Mouse (Mus musculus) MEL (cell line): ENCODE results near the gene Gm9913. TPM values are rescaled to one million over a fixed set of nuclear protein-coding genes. Genes with fewer than 3 reads are reported as not detected.

Experiments used
- DNase-seq: peaks from one replicate; pipeline ENCODE4 v3.0.0; 2011; ENCODE audit warnings: low read depth, low spot score
- H3K27ac ChIP-seq: 2 replicates; pipeline ENCODE4 v1.5.1; 2012; ENCODE audit warnings: low read depth, mild to moderate bottlenecking, control low read depth, low read length, moderate library complexity; ENCODE audit not compliant: control insufficient read depth
- H3K27me3 ChIP-seq, 2 experiments: fragments of 150-350 bp in 1 of 2; sonication (generic) in 1 of 2; 2 replicates each; pipeline ENCODE4 v1.6.1; 2012; ENCODE audit warnings: low read length in 2 of 2, mild to moderate bottlenecking in 2 of 2, improper control_type of control experiment in 1 of 2, moderate library complexity in 1 of 2; ENCODE audit not compliant: insufficient read depth in 2 of 2, control insufficient read depth in 1 of 2
- H3K36me3 ChIP-seq, 2 experiments: 2 replicates each; pipeline ENCODE4 v1.6.1; 2012 to 2014; ENCODE audit warnings: low read length in 2 of 2, improper control_type of control experiment in 1 of 2, inconsistent platforms in 1 of 2, mild to moderate bottlenecking in 1 of 2; ENCODE audit not compliant: insufficient read depth in 2 of 2, control insufficient read depth in 1 of 2
- H3K4me1 ChIP-seq, 2 experiments: fragments of 150-350 bp in 1 of 2; sonication (generic) in 1 of 2; 2 replicates each; pipeline ENCODE4 v1.6.1; 2012; ENCODE audit warnings: low read length in 2 of 2, improper control_type of control experiment in 1 of 2, mild to moderate bottlenecking in 1 of 2; ENCODE audit not compliant: insufficient read depth in 2 of 2, control insufficient read depth in 1 of 2
- H3K4me3 ChIP-seq, 2 experiments: fragments of 150-350 bp in 1 of 2; sonication (generic) in 1 of 2; 2 replicates each; pipeline ENCODE4 v1.5.1; 2012; ENCODE audit warnings: low read depth in 2 of 2, low read length in 2 of 2, mild to moderate bottlenecking in 2 of 2, moderate library complexity in 2 of 2, control low read depth in 1 of 2, improper control_type of control experiment in 1 of 2; ENCODE audit not compliant: control insufficient read depth in 1 of 2, insufficient read depth in 1 of 2
- H3K79me2 ChIP-seq: 2 replicates; pipeline ENCODE4 v1.6.1; 2012; ENCODE audit warnings: mild to moderate bottlenecking, low read length, moderate library complexity; ENCODE audit not compliant: control insufficient read depth, poor library complexity, insufficient read depth
- H3K9ac ChIP-seq: 2 replicates; pipeline ENCODE4 v1.6.1; 2012; ENCODE audit warnings: low read depth, mild to moderate bottlenecking, control low read depth, low read length, moderate library complexity; ENCODE audit not compliant: control insufficient read depth, poor library complexity, severe bottlenecking
- H3K9me3 ChIP-seq: fragments of 150-350 bp; sonication (generic); replicated peaks from 2 replicates; pipeline ENCODE4 v1.6.1; 2012; ENCODE audit warnings: mild to moderate bottlenecking, low read length, improper control_type of control experiment, moderate library complexity; ENCODE audit not compliant: insufficient read depth
- BHLHE40 ChIP-seq: IDR thresholded peaks from 2 replicates; pipeline ENCODE4 v1.6.1; 2012; ENCODE audit warnings: low read depth, mild to moderate bottlenecking, inconsistent platforms, low read length, improper control_type of control experiment, borderline replicate concordance
- CHD1 ChIP-seq: IDR thresholded peaks from 2 replicates; pipeline ENCODE4 v1.6.1; 2012; ENCODE audit warnings: low read depth, mild to moderate bottlenecking, inconsistent platforms, low read length, improper control_type of control experiment
- CHD2 ChIP-seq: IDR thresholded peaks from 2 replicates; pipeline ENCODE4 v1.6.1; 2011; ENCODE audit warnings: low read length, improper control_type of control experiment
- CTCF ChIP-seq, 3 experiments: IDR thresholded peaks in 2 of 3; conservative IDR thresholded peaks in 1 of 3; 2 replicates each; pipeline ENCODE4 v1.5.1; 2011 to 2012; ENCODE audit warnings: low read length in 3 of 3, low read depth in 2 of 3, mild to moderate bottlenecking in 2 of 3, improper control_type of control experiment in 1 of 3, inconsistent platforms in 1 of 3, mixed read lengths in 1 of 3, moderate library complexity in 1 of 3; ENCODE audit not compliant: control insufficient read depth in 1 of 3, insufficient read depth in 1 of 3, poor library complexity in 1 of 3, severe bottlenecking in 1 of 3
- E2F4 ChIP-seq: IDR thresholded peaks from 2 replicates; pipeline ENCODE4 v1.6.1; 2011; ENCODE audit warnings: low read depth, low read length, improper control_type of control experiment, borderline replicate concordance
- GABPA ChIP-seq: IDR thresholded peaks from 2 replicates; pipeline ENCODE4 v1.6.1; 2012; ENCODE audit warnings: low read depth, mild to moderate bottlenecking, inconsistent platforms, low read length, improper control_type of control experiment, moderate library complexity
- HCFC1 ChIP-seq: IDR thresholded peaks from 2 replicates; pipeline ENCODE4 v1.6.1; 2012; ENCODE audit warnings: low read depth, mild to moderate bottlenecking, inconsistent platforms, low read length, improper control_type of control experiment, moderate library complexity
- KAT2A ChIP-seq: conservative IDR thresholded peaks from 2 replicates; pipeline ENCODE4 v1.6.1; 2012; ENCODE audit warnings: low read depth, low read length, improper control_type of control experiment, inconsistent platforms
- MAFK ChIP-seq: IDR thresholded peaks from 2 replicates; pipeline ENCODE4 v1.6.1; 2011; ENCODE audit warnings: low read depth, mild to moderate bottlenecking, low read length, improper control_type of control experiment, borderline replicate concordance
- MEF2A ChIP-seq: IDR thresholded peaks from 2 replicates; pipeline ENCODE4 v1.6.1; 2014; ENCODE audit warnings: low read depth, mild to moderate bottlenecking, inconsistent platforms, low read length, improper control_type of control experiment; ENCODE audit not compliant: poor library complexity, insufficient replicate concordance, severe bottlenecking; ENCODE audit errors: extremely low read depth
- MXI1 ChIP-seq: IDR thresholded peaks from 2 replicates; pipeline ENCODE4 v1.6.1; 2011; ENCODE audit warnings: mild to moderate bottlenecking, low read depth, low read length, improper control_type of control experiment
- MYC ChIP-seq: IDR thresholded peaks from 2 replicates; pipeline ENCODE4 v1.6.1; 2011; ENCODE audit warnings: low read depth, mild to moderate bottlenecking, low read length, improper control_type of control experiment, moderate library complexity
- NELFE ChIP-seq: IDR thresholded peaks from 2 replicates; pipeline ENCODE4 v1.6.1; 2011; ENCODE audit warnings: low read depth, low read length, improper control_type of control experiment
- RAD21 ChIP-seq: IDR thresholded peaks from 2 replicates; pipeline ENCODE4 v1.6.1; 2011; ENCODE audit warnings: mild to moderate bottlenecking, low read depth, low read length, improper control_type of control experiment
- SIN3A ChIP-seq: IDR thresholded peaks from 2 replicates; pipeline ENCODE4 v1.6.1; 2012; ENCODE audit warnings: low read length, improper control_type of control experiment, inconsistent platforms
- SMC3 ChIP-seq: IDR thresholded peaks from 2 replicates; pipeline ENCODE4 v1.6.1; 2011; ENCODE audit warnings: low read depth, low read length, improper control_type of control experiment
- TCF12 ChIP-seq: IDR thresholded peaks from 2 replicates; pipeline ENCODE4 v1.6.1; 2014; ENCODE audit warnings: low read depth, mild to moderate bottlenecking, inconsistent platforms, low read length, improper control_type of control experiment, moderate library complexity
- UBTF ChIP-seq: IDR thresholded peaks from 2 replicates; pipeline ENCODE4 v1.6.1; 2012; ENCODE audit warnings: low read depth, mild to moderate bottlenecking, inconsistent platforms, low read length, improper control_type of control experiment, moderate library complexity, borderline replicate concordance; ENCODE audit not compliant: insufficient read depth
- USF1 ChIP-seq: IDR thresholded peaks from 2 replicates; pipeline ENCODE4 v1.6.1; 2014; ENCODE audit warnings: low read depth, mild to moderate bottlenecking, inconsistent platforms, low read length, improper control_type of control experiment, moderate library complexity
- USF2 ChIP-seq, 2 experiments: IDR thresholded peaks; 2 replicates each; pipeline ENCODE4 v1.6.1; 2011 to 2012; ENCODE audit warnings: improper control_type of control experiment in 2 of 2, low read length in 2 of 2, borderline replicate concordance in 1 of 2, inconsistent platforms in 1 of 2, low read depth in 1 of 2, mild to moderate bottlenecking in 1 of 2; ENCODE audit not compliant: insufficient read depth in 1 of 2
- ZC3H11A ChIP-seq: IDR thresholded peaks from 2 replicates; pipeline ENCODE4 v1.6.1; 2012; ENCODE audit warnings: low read depth, mild to moderate bottlenecking, inconsistent platforms, low read length, improper control_type of control experiment
- ZKSCAN1 ChIP-seq: IDR thresholded peaks from 2 replicates; pipeline ENCODE4 v1.6.1; 2012; ENCODE audit warnings: low read depth, mild to moderate bottlenecking, inconsistent platforms, low read length, improper control_type of control experiment, moderate library complexity
- ZMIZ1 ChIP-seq: IDR thresholded peaks from 2 replicates; pipeline ENCODE4 v1.6.1; 2012; ENCODE audit warnings: low read depth, mild to moderate bottlenecking, inconsistent platforms, low read length, improper control_type of control experiment, moderate library complexity
- polyA plus RNA-seq, 2 experiments: library from polyadenylated mRNA; stranded (reverse) in 1 of 2; unstranded in 1 of 2; fragments of >175 nt in 1 of 2; fragments of >200 nt in 1 of 2; gene quantifications; 2 replicates each; pipeline versions ENCODE4 v1.2.1 to v1.2.4; 2012; ENCODE audit warnings: low replicate concordance in 2 of 2, low read depth in 1 of 2; ENCODE audit not compliant: insufficient read length in 2 of 2, insufficient read depth in 1 of 2, missing spikeins in 1 of 2
- total RNA-seq: library from RNA; depleted of rRNA; stranded (reverse); fragments of 300-350 nt; gene quantifications from 2 replicates; pipeline ENCODE4 v1.2.3, GENCODE M21; 2012

Gm9913 gene
- total and polyA plus RNA-seq, 3 experiments, result not detected

GRCm38 (mm10) chr2:125489979-125490378 lies 14.9 kb upstream of the Gm9913 start:
- H3K9ac ChIP-seq, result no peak overlapping the region
- H3K9me3 ChIP-seq, result no peaks in the 10 kb centered on the region
- peaks cover 0 to 11% of the 10 kb centered on the region in 2 experiments; a peak in 2 of 4 replicates for H3K4me1 ChIP-seq
- H3K27me3 ChIP-seq, result peaks cover 0 to 1% of the 10 kb centered on the region in 2 experiments; a peak in 1 of 4 replicates
- peaks cover 0 to 9% of the 10 kb centered on the region in 2 experiments; a peak in 2 of 4 replicates for H3K36me3 ChIP-seq
- no peak overlapping the region for H3K27ac ChIP-seq
- DNase-seq, result no peak
- H3K4me3 ChIP-seq, result no peak overlapping the region
- H3K79me2 ChIP-seq, result no peaks in the 10 kb centered on the region
- TF ChIP-seq ZMIZ1 (no peak), SMC3 (no peak), TCF12 (no peak), USF1 (no peak), CHD2 (no peak), MEF2A (no peak), SIN3A (no peak), HCFC1 (no peak), MAFK (no peak), GABPA (no peak)

GRCm38 (mm10) chr2:125492050-125492900 lies 12.6 kb upstream of the Gm9913 start:
- Histone ChIP-seq H3K27me3 (peaks cover 0 to 1% of the 10 kb centered on the region in 2 experiments; a peak in 1 of 4 replicates), H3K4me3 (no peak overlapping the region)
- no peak for DNase-seq

More at GRCm38 (mm10) chr2:125492050-125492900, 12.6 kb upstream of the Gm9913 start:
- H3K9ac ChIP-seq, result no peak overlapping the region
- H3K9me3 ChIP-seq, result no peaks in the 10 kb centered on the region
- no peaks in the 10 kb centered on the region for H3K79me2 ChIP-seq
- TF ChIP-seq CTCF (IDR thresholded peaks at IDR 0.05 in 2 of 3, conservative IDR thresholded peaks at IDR 0.05 in 1 of 3; ENCODE audit: control insufficient read depth in 1 of 3, insufficient read depth in 1 of 3, low read depth in 2 of 3, low read length in 3 of 3, poor library complexity in 1 of 3, severe bottlenecking in 1 of 3), result no peak
- no peak for TF ChIP-seq ZKSCAN1
- no peak for TF ChIP-seq SIN3A
- TF ChIP-seq E2F4, result no peak
- no peak for TF ChIP-seq RAD21
- TF ChIP-seq USF2 (IDR thresholded peaks at IDR 0.05; ENCODE audit: borderline replicate concordance in 1 of 2, insufficient read depth in 1 of 2, low read depth in 1 of 2, low read length in 2 of 2), result no peak
- TF ChIP-seq ZC3H11A, result no peak
- TF ChIP-seq CHD1, result no peak
- no peak for TF ChIP-seq NELFE
- TF ChIP-seq MAFK, result no peak
- no peak for TF ChIP-seq KAT2A
- TF ChIP-seq MYC, result no peak
- no peak for TF ChIP-seq UBTF
- no peak for TF ChIP-seq USF1
- TF ChIP-seq SMC3, result no peak
- no peak for TF ChIP-seq GABPA
- TF ChIP-seq ZMIZ1, result no peak
- TF ChIP-seq MXI1, result no peak
- no peak for TF ChIP-seq BHLHE40
- no peak for TF ChIP-seq CHD2
- H3K4me1 ChIP-seq, result peaks cover 1 to 7% of the 10 kb centered on the region in 2 experiments
- H3K36me3 ChIP-seq, result peaks cover 0 to under 1% of the 10 kb centered on the region in 2 experiments; a peak in 2 of 4 replicates
- no peak overlapping the region for H3K27ac ChIP-seq
